In genomic region chr7:81301323-81301722, GRCm38 (mm10) we compare ENCODE assay signal across 23 mouse cellular contexts. TPM values are rescaled to one million over a fixed set of nuclear protein-coding genes. Genes with fewer than 3 reads are reported as not detected.
DNase-seq lines count a peak whose midpoint lies in the region; ATAC-seq and TF ChIP-seq lines count a peak whose summit lies in the region.
"Had no signal": no experiment of that assay in that cellular context is flagged by ENCODE, and none has a peak within 500 bp of the region (broad histone marks: within the 10 kb centered on the region; RNA-seq: fewer than 3 reads in every experiment).

No protein-coding gene starts in this region.

- no peaks in the 10 kb centered on the region for H3K27me3 ChIP-seq in kidney, postnatal 0 days (ENCODE audit: insufficient read depth, low read length)
- H3K27me3 ChIP-seq in kidney, embryonic 15.5 days = no peaks in the 10 kb centered on the region
- no peaks in the 10 kb centered on the region for H3K27me3 ChIP-seq in cerebellum, adult 2 months (ENCODE audit: control insufficient read depth, insufficient read depth, low read length)
- H3K27me3 ChIP-seq: embryonic facial prominence, embryonic 15.5 days; hindbrain, embryonic 15.5 days; liver, embryonic 13.5 days had no signal

- 46% methylated on average over 7 of the region's 7 CpGs for WGBS in kidney, postnatal 0 days
- 53% methylated on average over 7 of the region's 7 CpGs for WGBS in kidney, embryonic 15.5 days
- WGBS in cerebellum, adult 2 months = 56% methylated on average over 7 of the region's 7 CpGs

- TF ChIP-seq POLR2A in cerebellum, adult 2 months (IDR thresholded peaks at IDR 0.05; ENCODE audit: borderline replicate concordance, insufficient read depth, low read length) = no peak

- no peaks in the 10 kb centered on the region for H3K4me1 ChIP-seq in kidney, postnatal 0 days (replicated peaks; ENCODE audit: insufficient read depth, low read length)
- H3K4me1 ChIP-seq in kidney, embryonic 15.5 days = peaks cover 11% of the 10 kb centered on the region
- H3K4me1 ChIP-seq in cerebellum, adult 2 months (ENCODE audit: control insufficient read depth, insufficient read depth, low read length) = no peaks in the 10 kb centered on the region
- H3K4me1 ChIP-seq: embryonic facial prominence, embryonic 15.5 days; liver, embryonic 13.5 days had no signal

- no peak for TF ChIP-seq CTCF in kidney, postnatal 0 days (IDR thresholded peaks at IDR 0.05; ENCODE audit: low read depth)
- no peak for TF ChIP-seq CTCF in cerebellum, adult 2 months (IDR thresholded peaks at IDR 0.05; ENCODE audit: borderline replicate concordance, insufficient read depth, low read depth, low read length)

- no peak overlapping the region for H3K4me3 ChIP-seq in kidney, postnatal 0 days (replicated peaks; ENCODE audit: low read depth, low read length)
- H3K4me3 ChIP-seq in kidney, embryonic 15.5 days (replicated peaks) = no peak overlapping the region
- no peak overlapping the region for H3K4me3 ChIP-seq in cerebellum, adult 2 months (replicated peaks; ENCODE audit: insufficient read depth, low read depth, low read length)
- H3K4me3 ChIP-seq: embryonic facial prominence, embryonic 15.5 days; hindbrain, embryonic 15.5 days; liver, embryonic 13.5 days; midbrain, embryonic 10.5 days had no signal

- DNase-seq in kidney, postnatal 0 days (ENCODE audit: low spot score) = peak; percentile 25
- peak; percentile 62 for DNase-seq in R1 (ENCODE audit: low read depth, low spot score)
- peak; percentile 28 for DNase-seq in embryo, embryonic 10.5 days (ENCODE audit: low spot score)
- peak; percentile 43 for DNase-seq in retina, postnatal 1 day
- no peak for DNase-seq in cerebellum, adult 18-20 months
- DNase-seq in cerebellum, adult 2 months = no peak
- DNase-seq: adrenal gland, postnatal 10 days; cerebellum, adult 11-12 months; heart, postnatal 14 days; left cerebral cortex, postnatal 4 days; liver, embryonic 13.5 days; lung, embryonic 14.5 days; lung, postnatal 36 days; spleen, adult 18-20 months; thymus, adult 18-20 months; thymus, postnatal 4 days had no signal

- no peak overlapping the region for H3K4me2 ChIP-seq in kidney, postnatal 0 days (ENCODE audit: low read length)
- no peak overlapping the region for H3K4me2 ChIP-seq in kidney, embryonic 15.5 days
- H3K4me2 ChIP-seq: embryonic facial prominence, embryonic 15.5 days; heart, embryonic 11.5 days; hindbrain, embryonic 15.5 days; liver, embryonic 13.5 days; lung, embryonic 14.5 days had no signal

- ATAC-seq in kidney, postnatal 0 days (replicated peaks; ENCODE audit: low FRiP score, low read depth) = no peak
- ATAC-seq in kidney, embryonic 15.5 days (replicated peaks; ENCODE audit: low FRiP score) = no peak
- ATAC-seq: activated CD4-positive, CD25-positive, alpha-beta regulatory T cell, adult 4 months; intestine, embryonic 16.5 days had no signal

- H3K9ac ChIP-seq in kidney, postnatal 0 days (ENCODE audit: low read depth, low read length) = no peak overlapping the region
- H3K9ac ChIP-seq in kidney, embryonic 15.5 days = no peak overlapping the region
- H3K9ac ChIP-seq: embryonic facial prominence, embryonic 15.5 days; hindbrain, embryonic 15.5 days; liver, embryonic 13.5 days; lung, embryonic 14.5 days had no signal

- H3K36me3 ChIP-seq in kidney, postnatal 0 days (ENCODE audit: insufficient read depth, low read length) = no peaks in the 10 kb centered on the region
- no peaks in the 10 kb centered on the region for H3K36me3 ChIP-seq in kidney, embryonic 15.5 days
- H3K36me3 ChIP-seq: embryonic facial prominence, embryonic 15.5 days; hindbrain, embryonic 15.5 days; liver, embryonic 13.5 days; midbrain, embryonic 10.5 days had no signal

- no peak overlapping the region for H3K27ac ChIP-seq in kidney, postnatal 0 days
- no peak overlapping the region for H3K27ac ChIP-seq in kidney, embryonic 15.5 days
- H3K27ac ChIP-seq in cerebellum, adult 2 months (ENCODE audit: insufficient read depth, low read length) = no peak overlapping the region
- H3K27ac ChIP-seq: embryonic facial prominence, embryonic 15.5 days; hindbrain, embryonic 15.5 days; liver, embryonic 13.5 days; midbrain, embryonic 10.5 days had no signal

- no peaks in the 10 kb centered on the region for H3K9me3 ChIP-seq in kidney, postnatal 0 days (replicated peaks; ENCODE audit: low read length)
- no peaks in the 10 kb centered on the region for H3K9me3 ChIP-seq in kidney, embryonic 15.5 days (replicated peaks)
- H3K9me3 ChIP-seq: embryonic facial prominence, embryonic 15.5 days; hindbrain, embryonic 15.5 days; liver, embryonic 13.5 days; midbrain, embryonic 10.5 days had no signal

RNA-seq across cellular contexts. Expression of gene Rps17, which starts 43.7 kb away (rescaled TPM):
- polyA plus RNA-seq in kidney, postnatal 0 days (2015; fragmentation: Nextera tagmentation; extraction: Ambion mirVana) = 1,280 and 1,501 TPM in 2 replicates
- polyA plus RNA-seq in kidney, embryonic 15.5 days (2015; fragmentation: Nextera tagmentation; extraction: Ambion mirVana) = 1,359 and 1,501 TPM in 2 replicates
- polyA plus RNA-seq in cerebellum, adult 2 months (2012; rRNA removed) = 775 and 784 TPM in 2 replicates

Comparison
In these comparisons a context has a peak if more than half of its experiments do, and no peak if none do; other contexts are left out.
1. DNase-seq: peak in kidney, postnatal 0 days (single experiment), R1 (single experiment), embryo, embryonic 10.5 days (single experiment) and retina, postnatal 1 day (single experiment); none in cerebellum, adult 18-20 months (0 of 2) and cerebellum, adult 2 months (0 of 2).